Mouse (Mus musculus): ENCODE data around the gene Rhof.

The Rhof gene

DNA sequence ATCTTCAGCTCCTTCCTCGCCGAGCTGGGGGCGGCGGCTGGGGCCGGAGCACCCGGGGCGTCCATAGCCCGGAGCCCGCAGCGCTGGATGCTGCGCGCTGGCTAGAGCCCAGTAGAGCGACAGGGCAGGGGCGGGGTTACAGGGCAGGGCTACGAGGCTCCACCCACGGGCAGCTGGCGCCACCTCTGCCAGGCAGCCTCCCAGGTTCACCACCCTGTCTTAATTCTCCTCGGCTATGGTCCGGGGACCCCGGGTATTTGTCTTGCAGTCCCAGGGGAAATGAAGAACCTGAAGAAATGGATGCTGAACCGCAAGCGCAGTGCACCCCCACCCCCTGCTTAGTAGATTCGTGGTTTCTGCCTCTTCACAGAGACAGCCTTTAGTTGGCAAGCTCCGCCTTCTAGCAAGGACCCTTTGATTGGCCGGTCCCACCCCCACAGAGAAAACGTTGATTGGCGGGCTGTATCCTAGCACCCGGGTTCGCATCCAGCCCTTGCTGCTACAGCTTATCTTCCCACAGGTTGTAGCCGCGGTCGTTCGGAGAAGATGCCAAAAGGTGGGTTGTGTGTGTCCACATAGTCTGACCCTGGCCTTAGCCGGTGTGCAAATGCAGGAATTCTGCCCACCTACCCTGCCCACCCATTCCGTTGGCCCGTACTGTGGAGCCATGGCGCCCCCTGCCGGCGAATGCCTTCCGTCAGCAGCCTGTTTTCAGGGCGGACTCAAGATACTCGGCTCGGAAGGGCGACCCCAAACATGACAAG, at the start of gene Rhof:
Rhof (minus strand) TSS at position 385 of the 764 bp plus-strand sequence.
- DNase-seq: peak in 1 of 2 experiments; percentile 83

GRCm38 (mm10) chr5:123181536-123181935, 49.0 kb upstream of the Rhof start:
- DNase-seq: peak; percentile 81 to 85

- DNase-seq: no peak
Observed at GRCm38 (mm10) chr5:123180390-123180789, 47.9 kb upstream of the Rhof start.

DNA sequence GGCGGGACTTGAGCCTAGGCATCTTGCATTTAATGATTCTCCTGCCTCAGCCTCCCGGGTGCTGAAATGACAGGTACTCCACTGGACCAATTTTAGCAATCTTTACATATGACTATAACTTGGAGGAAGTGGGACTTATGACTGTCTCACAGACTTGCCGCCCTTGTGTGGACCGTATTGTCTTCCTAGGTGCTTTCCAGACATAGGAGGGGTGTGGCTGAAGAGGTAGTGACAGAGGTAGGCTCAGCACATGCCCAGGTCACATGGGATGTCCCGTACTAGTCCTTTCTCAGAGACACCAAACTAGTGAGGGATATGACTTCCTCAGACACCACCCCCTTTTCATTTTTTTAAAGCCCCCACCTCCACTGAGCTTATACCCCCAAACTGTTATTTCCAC, 46.3 kb upstream of the Rhof start:
- DNase-seq: no peak

- peak; percentile 88 for DNase-seq
Observed at GRCm38 (mm10) chr5:123171646-123172350, 39.3 kb upstream of the Rhof start.

- DNase-seq: no peak
Observed at GRCm38 (mm10) chr5:123170365-123170764, 37.9 kb upstream of the Rhof start.

DNA sequence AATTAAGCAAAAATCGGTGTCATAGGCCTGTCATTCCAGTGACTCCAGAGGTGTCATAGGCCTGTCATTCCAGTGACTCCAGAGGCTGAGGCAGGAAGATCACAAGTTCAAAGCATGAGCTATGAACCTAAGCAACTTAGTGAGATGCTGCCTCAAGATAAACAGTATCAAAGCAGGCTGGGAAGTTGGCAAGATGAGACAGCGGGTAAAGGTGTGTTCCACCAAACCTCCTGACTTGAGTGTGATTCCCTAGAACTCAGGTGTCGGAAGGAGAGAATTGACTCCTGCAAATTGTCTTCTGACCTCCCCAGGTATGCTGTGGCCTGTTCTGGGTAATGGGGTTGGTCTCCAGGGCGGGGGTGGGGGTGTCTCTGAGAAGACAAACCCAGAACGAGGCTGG, 36.8 kb upstream of the Rhof start, which contains the start of gene Psmd9:
Psmd9 (plus strand) TSS at position 130 of the 400 bp plus-strand sequence.
- no peak for DNase-seq

DNA sequence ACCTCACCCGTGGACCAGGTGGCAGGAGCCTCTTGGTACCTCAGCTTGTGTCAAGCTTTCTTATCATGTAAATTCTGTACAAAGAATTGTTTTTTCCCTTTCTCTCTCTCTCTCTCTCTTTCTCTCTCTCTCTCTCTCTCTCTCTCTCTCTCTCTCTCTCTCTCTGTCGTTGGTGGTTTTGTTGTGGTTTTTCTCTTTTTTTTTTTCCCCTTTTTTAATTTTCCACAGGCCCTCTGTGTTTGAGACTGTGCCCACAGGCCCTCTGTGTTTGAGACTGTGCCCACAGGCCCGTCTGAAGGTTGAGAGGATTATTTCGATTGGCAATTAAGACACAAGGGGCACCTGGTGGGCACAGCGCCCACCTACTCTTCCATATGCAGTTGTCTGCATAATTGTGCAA, 35.1 kb upstream of the Rhof start:
- no peak for DNase-seq

GRCm38 (mm10) chr5:123166437-123166836, 33.9 kb upstream of the Rhof start:
- no peak for DNase-seq

GRCm38 (mm10) chr5:123162942-123163341, 30.4 kb upstream of the Rhof start:
- no peak for DNase-seq

DNA sequence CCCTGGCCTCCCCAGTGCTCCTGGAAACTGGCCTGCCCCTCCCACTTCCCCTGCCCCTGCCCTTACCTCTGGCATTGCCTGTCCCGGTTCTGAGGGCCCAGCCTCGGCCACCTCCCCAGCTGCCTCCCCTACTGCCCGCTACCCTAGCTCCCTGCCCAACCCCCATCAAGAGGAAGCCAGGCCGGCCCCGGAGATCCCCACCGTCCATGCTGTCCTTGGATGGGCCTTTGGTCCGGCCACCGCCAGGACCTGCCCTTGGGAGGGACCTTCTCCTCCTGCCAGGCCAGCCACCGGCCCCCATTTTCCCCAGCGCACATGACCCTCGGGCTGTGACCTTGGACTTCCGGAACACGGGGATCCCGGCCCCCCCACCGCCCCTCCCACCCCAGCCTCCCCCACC, 27.8 kb upstream of the Rhof start:
- DNase-seq: no peak

DNA sequence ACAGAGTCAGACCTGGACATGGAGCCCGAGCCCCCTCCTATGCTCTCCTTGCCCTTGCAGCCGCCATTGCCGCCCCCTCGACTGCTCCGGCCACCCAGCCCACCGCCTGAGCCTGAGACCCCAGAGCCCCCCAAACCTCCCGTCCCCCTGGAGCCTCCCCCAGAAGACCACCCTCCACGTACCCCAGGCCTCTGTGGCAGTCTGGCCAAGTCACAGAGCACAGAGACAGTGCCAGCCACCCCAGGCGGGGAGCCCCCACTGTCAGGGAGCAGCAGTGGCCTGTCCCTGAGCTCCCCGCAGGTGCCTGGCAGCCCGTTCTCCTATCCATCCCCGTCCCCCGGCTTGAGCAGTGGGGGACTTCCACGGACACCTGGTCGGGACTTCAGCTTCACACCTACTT, 27.4 kb upstream of the Rhof start:
- no peak for DNase-seq

- no peak for DNase-seq
Observed at GRCm38 (mm10) chr5:123159446-123159845, 27.0 kb upstream of the Rhof start.

DNA sequence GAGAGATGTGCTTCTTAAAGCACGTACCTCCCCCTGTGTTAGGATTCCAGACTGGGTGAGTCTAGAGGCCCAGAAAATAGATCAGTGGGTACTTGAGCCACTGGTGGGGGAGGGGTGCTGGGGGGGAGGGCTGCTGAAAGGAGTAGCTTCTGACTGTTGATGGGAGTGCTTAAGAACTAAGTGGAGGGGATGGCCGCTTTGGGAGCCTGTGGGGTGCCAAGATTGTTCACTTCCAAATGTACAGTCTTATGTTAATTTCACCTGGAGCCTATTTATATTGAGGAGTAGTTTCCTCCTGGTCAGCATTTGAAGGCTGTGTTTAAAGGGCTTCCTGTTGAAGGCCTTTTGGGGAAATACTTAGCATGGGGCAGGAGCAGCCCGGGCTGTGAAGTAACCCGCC, 25.5 kb upstream of the Rhof start:
- DNase-seq: no peak

DNA sequence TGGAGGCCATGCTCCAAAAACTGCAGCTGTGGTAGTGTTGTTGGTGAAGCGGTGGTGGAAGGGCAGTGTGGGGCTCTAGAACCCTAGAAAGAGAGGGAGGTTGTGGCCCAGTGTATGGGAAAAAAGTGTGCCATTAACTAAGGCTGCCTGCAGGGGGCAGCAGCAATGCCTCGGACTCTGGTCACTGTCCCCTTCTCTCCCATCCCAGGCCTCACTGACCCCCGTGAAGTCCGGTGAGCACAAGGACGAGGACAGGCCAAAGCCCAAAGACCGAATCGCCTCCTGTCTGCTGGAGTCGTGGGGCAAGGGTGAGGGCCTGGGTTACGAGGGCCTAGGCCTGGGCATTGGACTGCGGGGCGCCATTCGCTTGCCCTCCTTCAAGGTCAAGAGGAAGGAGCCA, 24.3 kb upstream of the Rhof start:
- no peak for DNase-seq

- peak in 1 of 2 experiments; percentile 80 for DNase-seq
Observed at GRCm38 (mm10) chr5:123155425-123155824, 22.9 kb upstream of the Rhof start.

GRCm38 (mm10) chr5:123152901-123153300, 20.4 kb upstream of the Rhof start:
- DNase-seq: no peak

GRCm38 (mm10) chr5:123151707-123152362, 19.3 kb upstream of the Rhof start:
- no peak for DNase-seq

DNA sequence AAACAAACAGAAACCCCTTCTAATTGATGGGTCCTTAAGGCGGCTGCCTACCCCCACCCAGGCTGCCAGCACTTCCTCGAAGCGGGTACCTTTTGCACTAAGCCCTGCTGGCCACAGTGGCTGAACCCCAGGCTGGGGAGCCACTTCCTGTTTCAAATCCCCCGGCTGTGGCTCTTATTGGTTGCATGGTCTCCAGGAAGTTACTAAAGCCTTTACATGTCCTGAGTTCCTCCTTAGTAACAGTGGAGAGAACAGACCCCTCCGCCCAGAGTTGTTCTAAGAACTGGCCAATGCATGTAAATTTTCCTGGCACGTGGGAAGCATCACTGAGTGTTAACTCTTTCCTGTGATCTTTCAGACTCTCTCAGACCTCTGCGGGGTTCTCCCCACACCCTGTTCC, 18.6 kb upstream of the Rhof start:
- no peak for DNase-seq

DNA sequence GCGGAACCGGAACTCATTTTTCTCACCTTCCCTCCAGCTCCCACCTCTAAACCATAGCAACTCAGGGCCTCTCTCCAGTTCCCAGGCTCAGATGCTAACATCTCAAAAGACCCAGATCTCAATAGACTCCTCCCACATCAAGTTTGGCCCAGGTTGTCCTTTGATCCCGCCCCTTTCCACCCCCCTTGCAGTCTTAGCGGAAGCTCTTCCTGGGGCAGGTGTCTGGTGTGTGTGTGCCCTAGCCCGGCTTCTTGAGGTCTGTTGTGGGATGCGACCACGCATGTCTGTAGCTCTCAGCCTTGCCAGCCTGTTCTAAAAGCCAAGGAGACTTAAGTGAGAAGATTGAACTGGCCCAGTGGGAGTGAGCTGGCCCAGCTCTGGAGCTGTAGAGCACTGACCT, 18.1 kb upstream of the Rhof start:
- no peak for DNase-seq

DNA sequence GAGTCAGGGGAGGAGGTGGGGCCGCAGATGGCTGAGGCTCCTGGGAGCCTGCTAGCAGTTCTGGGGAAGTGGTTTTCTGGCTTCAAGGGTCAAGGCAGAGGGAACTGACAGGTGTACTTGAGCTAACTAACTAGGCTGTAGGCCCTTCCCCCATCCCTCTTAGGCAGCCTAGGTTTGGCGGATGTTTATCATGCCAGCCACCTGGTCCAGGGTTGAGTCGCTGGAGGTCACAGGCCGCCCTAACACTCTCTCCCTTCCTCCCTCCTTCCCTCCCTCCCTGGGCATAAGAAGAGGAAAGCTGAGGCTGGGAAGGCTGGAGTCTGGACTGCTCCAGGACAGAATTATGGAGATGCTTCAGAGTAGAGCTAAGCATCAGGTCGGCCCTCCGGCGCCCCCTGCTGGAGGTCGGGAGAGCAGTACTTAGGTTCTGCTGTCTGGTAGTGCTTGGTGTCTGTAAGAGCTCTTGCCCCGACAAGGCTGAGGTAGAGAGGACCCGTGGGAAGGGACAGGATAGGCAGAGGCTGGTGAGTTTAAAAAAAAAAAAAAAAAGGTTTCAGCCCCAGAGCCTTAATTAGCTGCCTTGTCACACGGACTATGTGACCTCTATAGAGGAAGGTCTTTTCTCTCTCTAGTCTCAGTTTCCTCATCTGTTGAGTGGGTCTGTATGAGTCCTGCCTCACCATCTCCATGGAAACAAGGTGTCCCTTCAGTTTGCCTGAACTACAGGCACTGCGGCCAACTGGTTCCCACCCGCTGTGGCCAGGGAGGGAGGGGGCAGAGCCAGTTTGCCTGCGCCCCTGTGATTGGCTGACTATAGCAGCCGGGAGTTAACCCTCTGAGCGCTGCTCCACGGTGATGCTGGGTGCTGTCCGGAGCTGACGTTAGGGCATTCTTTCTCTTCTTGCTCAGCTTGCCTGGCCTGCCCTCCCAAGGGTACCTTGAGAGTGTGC, 17.2 kb upstream of the Rhof start:
- DNase-seq: peak; percentile 86 to 92

DNA sequence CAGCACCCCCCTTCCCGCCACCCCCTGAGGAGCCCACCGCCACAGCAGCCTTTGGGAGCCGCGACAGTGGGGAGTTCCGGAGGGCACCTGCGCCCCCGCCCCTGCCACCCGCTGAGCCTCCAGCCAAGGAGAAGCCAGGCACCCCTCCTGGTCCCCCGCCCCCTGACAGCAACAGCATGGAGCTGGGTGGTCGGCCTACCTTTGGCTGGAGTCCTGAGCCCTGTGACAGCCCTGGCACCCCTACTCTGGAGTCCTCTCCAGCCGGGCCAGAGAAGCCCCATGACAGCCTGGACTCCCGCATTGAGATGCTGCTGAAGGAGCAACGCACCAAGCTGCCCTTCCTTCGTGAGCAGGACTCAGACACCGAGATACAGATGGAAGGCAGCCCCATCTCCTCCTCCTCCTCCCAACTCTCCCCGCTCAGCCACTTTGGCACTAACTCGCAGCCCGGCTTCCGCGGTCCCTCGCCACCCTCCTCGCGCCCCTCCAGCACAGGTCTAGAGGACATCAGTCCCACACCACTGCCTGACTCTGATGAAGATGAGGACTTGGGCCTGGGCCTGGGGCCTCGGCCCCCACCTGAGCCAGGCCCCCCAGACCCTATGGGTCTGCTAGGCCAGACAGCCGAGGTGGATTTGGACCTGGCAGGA, 15.7 kb upstream of the Rhof start:
- no peak for DNase-seq
